Mouse (Mus musculus): Measurements from ENCODE around the gene Nhsl2.

Nhsl2 gene

DNA sequence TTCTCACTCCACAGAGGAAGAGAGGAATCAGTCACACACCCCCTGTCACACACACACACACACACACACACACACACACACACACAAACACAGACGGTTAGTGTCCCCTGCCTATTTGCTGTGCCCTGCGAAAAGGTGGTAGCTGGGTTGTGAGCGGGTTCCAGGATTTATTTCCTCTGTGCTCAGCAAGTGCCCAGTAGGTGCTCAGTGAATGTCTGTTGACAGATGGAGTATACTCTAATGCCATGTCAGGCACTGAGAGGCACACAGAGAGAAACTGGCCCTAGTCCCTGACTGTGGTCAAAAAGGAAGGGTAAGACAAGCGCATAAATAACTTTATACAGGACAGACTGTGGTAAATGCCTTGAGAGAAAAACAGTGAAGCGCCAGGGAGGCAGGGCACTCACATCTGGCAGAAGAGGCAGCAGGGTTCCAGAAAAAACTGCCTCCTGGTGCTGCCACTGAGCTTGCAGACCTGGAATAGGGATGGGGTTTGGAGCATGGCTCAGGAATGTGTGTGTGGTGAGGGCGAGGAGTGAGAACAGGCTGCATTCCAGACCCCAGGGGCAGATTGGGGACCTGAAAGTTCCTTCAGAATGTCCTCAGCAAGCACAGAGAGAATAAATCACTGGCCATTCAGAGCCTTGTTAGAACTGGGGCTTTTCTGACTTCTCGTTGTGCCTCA is 52.8 kb downstream of the Nhsl2 start:
- DNase-seq (ENCODE audit: low spot score in 2 of 2): no peak

DNA sequence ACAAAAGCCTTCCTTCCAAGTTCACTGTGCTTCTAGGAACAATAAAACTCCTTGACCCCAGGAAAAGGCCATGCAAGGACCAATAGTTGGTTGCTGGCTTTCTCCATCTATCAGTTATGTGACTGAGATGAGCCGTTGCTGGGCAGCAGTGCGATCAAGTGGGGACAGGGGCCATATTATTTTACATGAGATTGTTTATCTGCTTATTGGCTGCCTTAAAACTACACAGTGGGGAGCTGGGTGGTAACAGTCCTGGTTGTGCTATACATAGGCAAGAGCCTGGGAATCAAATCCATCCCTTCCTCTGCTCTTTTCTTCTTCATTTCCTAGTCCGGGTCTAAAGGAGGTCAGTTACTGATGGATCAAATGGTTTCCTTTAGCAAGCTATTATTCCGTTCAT is 53.4 kb downstream of the Nhsl2 start:
- DNase-seq (ENCODE audit: low spot score in 2 of 2): no peak

DNA sequence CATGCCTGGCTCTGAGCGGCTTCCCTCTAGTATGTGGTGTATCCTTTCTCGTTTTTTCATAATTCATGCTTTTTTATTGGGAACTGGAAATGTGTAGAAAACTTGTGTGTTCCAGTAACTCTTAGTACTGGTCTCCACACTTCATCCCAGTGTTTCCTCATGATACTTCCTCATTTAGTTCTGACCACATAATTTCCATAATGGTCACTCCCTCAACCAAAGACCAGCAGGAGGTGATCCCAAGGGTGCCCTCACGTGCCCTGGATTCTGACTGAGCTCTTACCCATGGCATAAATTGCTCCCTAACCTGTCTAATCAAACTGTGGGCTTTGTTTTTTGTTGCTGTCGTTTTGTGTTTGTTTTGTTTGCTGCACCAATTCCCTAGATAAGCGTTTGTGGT is 58.1 kb downstream of the Nhsl2 start:
- DNase-seq (ENCODE audit: low spot score in 2 of 2): no peak

DNA sequence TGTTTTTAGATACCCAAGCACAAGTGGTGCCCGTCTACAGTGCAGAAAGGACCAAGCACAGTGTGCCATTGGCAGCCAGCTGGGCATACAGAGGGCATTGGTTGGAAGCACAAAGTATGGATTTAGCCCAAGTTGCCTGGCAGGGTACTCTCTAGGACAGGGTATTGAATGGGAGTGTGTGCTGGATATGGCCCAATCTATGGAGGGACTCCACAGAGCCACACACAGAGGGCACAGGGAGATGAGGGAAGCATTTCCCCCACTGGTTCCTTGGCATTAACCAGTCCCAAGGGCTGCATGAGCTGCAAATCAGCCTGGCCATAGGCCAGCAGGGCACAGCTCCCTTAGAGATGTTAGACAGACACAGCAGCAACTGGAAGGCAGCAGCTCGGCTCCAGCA is 79.9 kb downstream of the Nhsl2 start:
- no peak for DNase-seq (ENCODE audit: low spot score in 2 of 2)

DNA sequence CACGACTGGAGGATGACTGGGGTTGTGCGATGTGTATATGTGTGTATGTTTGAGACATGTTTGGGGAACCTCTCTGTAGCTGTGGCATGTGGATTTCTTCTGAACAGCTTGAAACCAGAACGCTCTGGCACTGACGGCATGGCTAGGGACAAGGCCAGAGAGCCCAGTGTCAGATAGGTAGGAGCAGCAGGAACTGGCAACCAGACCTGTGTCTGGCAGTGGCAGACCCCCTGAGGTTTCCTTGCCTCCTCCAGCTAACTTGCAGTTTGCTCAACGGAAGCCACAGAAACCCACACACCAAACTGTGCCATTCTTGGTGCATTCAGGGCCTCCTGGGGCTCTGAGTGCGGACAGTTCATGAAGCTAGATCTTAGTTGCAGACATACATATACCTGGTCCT is 81.1 kb downstream of the Nhsl2 start:
- DNase-seq (ENCODE audit: low spot score in 2 of 2): no peak

DNA sequence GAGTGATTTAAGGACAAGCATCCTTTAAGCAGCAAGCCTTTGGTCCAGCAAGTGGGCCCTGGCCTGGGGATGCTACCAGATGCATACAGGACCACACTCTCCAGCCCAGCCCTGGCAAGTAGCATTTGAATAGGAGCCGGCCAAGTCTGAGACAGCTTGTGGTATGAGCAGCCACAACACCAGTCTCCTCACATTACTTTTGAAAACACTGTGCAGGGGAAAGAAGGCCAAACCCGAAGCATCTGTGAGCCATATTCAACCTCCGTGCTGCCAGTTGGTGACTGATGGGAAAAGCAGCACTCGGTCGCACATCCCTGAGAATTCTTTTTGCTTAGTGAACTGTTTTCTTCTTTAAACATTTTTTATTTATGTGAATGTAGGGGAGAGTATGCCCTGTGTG is 81.8 kb downstream of the Nhsl2 start:
- DNase-seq (ENCODE audit: low spot score in 2 of 2): no peak

DNA sequence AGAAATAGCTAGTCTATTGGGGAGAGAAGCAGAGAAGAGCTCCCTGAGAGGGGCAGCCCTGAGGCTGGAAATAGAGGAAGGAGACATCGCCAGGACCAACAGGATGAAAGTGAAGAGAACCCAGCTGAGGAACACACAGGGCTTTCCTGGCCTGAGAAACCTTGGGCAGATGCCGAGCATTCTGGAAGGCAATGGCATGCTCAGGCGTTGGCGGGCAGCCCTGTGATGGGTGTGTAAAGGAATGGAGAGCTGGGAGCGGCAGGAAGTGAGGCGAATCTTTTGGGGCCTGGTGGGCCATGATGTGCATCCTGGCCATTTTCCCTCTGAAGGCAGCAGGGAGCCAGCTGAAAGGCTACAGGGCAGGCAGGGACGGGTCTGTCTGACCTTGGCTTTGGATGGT is 83.1 kb downstream of the Nhsl2 start:
- DNase-seq (ENCODE audit: low spot score in 2 of 2): no peak

DNA sequence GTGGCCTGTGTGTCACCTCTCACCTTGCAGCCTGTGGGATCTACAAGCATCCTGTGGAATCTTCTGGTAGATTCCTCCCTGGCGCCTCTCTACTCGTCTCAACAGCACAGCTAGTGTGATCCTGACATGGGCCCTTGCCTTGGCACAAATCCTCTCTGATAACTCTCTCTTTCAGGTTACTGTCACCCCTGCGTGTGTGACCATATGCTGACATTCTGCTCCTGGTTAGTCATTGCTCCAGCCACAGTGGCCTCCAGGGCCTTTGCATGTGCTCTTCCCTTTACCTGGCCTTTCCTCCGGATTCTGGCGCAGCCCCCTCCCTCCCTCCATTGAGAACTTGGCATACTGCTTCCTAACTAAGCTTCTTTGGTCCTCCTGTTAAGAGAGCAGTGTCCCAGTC is 84.2 kb downstream of the Nhsl2 start:
- DNase-seq (ENCODE audit: low spot score in 2 of 2): no peak

DNA sequence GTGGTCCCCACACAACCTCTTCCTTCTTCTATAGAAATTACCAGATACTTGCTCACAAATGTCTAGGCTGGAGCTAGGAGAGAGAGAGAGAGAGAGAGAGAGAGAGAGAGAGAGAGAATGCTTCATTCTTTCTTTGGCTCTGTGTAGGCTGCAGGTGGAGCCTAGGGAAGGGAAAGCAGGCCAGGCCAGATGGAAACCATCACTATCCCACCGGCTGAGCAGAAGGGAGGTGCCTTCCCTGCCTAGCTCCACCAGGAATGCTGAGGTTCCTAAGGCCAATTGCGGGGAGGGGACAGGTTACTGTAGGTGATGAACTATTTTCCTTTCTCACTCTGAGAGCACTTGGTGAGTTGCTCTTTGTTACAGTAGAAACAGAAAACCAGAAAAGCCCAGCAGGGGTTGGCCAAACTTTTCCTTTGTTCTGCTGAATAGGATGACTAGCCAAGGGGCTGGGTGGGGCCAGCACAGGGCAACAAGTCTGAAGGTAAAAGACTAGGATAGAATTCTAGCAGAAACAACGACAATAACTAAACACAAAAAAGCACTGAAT is 86.2 kb downstream of the Nhsl2 start:
- no peak for DNase-seq (ENCODE audit: low spot score in 2 of 2)

DNA sequence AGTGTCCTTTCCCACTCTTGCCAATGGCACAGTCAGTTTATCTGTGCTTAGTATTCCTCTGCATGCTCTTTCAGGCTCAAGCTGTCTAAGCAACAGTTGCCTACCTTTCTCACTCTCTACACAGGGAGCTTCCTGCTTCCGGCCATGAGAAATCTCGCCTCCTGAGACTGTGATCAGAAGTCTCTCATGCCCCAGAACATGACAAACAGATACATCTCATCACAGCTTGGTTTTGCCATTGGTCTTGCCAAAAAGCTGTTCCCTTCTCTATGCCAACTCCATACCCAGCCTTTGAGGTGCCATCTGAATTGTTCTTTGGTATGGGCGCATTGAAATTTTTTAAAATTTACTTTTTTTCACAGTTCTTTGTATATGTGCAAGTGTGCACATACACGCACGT is 90.3 kb downstream of the Nhsl2 start:
- no peak for DNase-seq (ENCODE audit: low spot score in 2 of 2)

DNA sequence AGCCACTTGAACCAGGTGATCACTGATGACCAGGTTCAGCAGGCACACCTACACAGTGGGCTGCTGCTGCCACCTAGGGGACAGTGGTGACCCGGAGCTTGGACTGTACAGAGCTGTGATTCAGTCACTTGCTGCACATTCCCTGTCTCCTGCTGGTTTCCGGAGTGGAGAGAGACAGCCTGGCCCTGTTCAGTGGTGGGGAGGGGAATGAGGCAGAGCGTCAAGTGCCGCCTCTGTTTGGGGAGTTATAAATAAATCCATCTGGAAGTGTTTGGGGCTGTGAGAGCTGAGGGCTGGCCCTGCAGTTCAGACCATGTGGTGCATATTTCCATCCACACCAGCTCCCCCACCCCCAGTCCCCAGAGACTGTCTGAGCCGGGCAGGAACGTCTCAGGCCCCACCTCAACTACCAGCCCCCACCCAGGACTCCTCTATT is 93.3 kb downstream of the Nhsl2 start:
- peak; percentile 64 to 72 for DNase-seq (ENCODE audit: low spot score in 2 of 2)

DNA sequence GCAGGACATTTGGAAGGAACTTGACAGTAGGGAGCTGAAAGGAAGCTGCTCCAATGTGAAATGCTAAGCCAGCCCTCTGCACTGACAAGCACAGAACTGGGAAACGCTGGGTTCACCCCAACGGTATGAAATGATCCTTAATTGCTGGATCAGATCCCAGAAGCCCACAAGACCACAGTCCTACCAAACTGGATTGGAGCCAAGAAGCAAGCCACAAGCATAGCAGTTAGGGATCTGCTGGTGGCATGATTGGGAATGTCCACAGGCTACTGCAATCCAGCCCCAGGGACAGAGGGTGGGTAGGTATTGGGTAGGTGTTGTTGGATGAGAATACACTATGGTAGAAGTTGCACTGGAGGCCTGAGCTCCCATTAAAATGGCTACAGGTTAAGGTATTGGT is 94.6 kb downstream of the Nhsl2 start:
- no peak for DNase-seq (ENCODE audit: low spot score in 2 of 2)

DNA sequence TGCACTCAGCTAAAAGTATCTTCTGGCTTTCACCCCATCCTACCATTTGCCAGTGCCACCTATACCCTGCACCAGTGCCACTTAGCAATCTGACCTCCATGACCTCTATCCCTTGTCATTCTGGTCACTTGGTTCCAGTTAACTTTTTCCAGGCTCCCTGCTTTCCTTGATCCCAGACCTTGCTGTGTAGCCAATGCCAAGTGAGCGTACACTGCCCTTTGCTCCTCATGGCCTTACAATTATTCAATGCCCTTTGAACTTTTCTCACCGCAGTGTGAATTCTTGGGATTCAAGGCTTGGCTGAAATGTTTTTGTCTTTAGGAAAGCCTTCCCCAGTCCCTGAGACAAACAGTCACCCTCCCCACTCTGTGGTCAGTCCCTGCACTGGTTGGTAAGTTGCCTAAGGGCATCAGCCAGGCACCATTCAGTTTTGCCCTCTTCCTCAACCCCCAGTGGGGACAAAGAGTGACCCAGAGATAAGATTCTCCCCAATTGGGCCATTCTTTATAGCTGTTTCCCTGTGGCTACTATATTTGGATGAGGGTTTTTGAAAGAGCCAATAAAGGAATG is 95.7 kb downstream of the Nhsl2 start:
- no peak for DNase-seq (ENCODE audit: low spot score in 2 of 2)

DNA sequence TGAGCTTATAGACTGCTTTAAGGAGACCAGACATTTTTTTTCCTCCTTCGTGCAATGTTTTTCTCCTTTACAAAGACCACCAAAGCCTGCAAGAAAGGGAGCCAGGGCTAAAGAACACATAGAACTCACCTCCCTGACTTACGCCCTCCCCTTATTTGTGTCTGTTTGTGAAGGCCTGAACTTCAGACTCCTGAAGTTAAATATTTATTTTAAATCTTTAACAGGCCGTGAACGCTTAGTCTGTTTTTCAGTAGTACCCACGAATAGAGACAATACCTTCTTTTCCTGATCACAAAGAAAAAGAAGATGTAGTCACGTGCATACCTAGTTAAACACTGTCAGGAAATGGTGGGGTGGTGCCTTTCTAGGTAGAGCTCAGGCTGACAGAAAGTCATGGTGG is 103.3 kb downstream of the Nhsl2 start:
- DNase-seq (ENCODE audit: low spot score in 2 of 2): no peak

DNA sequence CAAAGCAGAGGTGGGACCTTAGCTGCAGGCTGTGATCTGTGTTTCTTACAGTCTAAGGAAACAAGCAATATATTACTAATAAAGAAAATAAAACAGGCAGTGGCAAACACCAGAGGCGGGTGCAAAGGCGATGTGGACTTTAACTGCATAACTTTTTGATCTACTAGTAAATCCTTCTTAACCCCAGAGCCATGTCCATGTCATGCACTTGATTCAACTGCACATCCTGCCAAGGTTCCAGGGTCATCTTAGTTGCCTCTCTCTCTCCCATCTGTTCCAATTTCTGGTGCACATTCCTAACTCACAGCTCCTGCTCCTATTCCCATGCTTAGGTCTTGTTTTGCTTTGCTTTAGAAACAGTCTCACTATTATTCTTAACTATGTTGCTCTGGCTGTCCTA is 104.1 kb downstream of the Nhsl2 start:
- DNase-seq (ENCODE audit: low spot score in 2 of 2): no peak

DNA sequence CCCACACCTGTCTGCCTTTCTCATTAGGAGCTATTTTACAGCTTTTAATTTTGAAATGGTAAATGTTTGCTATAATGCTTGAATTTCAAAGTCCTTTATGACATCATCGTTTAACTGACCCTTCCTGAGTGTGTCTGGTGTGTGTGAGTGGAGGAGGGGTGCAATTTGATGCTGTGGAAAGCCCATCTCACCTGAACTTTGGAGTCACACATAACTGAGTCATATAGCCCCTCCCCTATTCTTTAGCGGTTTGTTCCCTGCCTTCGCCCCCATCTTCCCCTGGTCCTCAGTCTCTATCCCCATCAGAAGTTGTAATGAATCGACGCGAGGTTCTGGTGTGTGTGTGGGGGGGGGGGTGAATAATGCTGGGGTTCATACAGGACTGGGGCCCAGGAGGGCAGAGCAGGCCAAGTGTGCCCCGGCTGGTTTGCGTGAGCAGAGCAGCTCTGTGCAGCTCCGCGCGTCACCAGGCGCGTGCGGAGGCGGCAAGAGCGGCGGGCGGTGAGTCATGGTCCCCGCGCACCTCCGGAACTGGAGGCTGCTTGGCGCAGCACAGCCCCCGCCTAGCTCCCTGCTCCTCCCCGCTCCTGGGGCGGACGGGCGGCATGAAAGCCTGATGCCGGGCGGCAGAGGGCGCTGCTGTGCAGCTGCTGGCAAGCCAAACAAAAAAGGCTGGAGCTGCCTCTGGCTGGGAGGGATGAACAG is 104.8 kb downstream of the Nhsl2 start:
- peak; percentile 81 to 83 for DNase-seq (ENCODE audit: low spot score in 2 of 2)

DNA sequence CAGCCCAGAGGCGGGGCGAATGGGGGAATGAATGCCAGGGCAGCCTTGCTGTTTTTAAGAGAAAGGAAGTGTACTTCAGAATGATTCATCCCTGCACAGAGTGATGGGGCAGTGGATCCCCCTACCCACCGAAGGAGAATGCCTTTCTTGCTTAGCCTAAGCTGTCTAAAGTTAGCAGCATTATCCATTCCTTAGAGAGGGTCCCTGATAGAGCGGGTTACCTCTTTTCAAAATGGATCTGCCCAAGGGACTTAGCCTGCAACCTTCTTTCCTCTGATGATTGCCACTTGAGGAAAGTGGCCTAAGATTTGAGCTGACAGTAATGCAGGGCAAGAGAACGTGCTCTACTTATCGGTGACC is 105.3 kb downstream of the Nhsl2 start:
- DNase-seq (ENCODE audit: low spot score in 2 of 2): no peak

DNA sequence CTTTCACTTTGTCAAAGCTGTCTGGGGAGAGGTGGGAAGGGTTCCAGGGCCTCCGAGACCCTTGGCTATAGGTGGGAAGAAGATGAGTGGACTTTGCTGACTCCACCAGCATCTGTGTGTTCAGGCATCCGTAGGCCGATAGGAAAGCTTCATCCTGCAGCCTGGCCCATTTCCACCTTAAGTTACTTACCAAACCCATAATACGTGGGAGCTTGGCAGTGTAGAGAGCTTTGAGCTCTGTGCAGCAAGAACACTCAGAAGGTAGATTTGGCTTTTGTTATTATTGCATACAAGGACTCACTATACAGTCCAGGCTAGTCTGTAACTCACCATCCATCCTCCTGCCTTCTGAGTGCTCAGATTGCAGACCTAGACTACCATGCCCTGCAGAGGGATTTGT is 112.7 kb downstream of the Nhsl2 start:
- DNase-seq (ENCODE audit: low spot score in 2 of 2): peak in 1 of 2 experiments; percentile 7

DNA sequence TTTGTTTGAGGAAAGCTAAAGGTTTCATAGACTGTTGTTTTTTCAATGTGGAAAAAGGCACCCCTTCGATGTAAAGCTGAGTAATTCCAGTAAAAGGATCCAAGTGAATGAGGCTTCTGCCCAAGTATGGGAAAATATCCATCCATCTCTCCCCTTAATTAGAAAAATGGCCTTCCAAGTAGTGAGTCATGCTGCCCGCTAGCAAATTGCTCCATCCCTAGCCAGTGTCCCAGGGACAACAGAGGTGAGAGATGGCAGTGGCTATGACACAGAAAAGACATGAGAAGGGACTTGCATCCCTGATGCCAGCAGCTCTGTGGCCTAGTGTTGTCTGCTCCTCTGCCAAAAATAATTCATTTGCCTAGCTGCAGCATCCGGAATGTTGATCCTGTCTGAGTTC is 114.5 kb downstream of the Nhsl2 start:
- DNase-seq (ENCODE audit: low spot score in 2 of 2): no peak

DNA sequence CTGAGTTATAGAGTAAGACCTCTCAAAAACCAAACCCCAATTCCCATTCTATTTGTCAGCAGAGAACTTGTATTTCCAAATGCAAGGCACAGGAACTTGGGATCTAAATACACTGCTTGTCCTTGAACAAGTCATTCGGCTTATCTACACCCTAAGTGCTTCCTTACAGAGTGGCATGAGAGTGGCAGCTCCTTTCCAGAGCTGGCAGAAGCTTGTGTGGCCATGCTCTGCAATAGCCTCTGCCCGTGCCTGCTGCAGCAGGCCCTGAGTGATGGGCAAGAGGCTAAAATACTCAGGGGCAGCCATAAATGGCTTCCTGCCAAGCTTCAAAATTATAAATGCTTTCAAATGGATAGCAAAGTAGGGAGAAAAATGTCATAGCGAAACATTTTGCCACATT is 123.8 kb downstream of the Nhsl2 start:
- no peak for DNase-seq (ENCODE audit: low spot score in 2 of 2)

DNA sequence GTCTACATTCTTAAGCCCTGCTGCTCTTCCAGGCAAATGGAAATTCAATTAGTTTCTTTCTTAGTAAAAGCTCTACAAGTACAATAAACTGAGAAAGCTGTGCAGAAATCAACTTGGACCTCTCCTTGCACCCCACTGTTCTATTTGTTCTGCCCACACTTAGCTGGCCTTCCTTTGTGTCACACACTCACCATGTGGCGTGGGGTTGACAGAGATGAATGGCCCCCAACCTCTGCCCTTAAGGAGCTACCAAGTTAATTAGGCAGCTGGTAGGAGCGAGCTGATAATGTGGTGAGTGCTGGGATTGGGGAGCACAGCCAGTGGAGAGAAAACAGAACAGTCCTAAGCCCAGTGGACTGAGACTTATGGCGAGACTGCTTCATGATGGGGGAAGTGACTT is 127.7 kb downstream of the Nhsl2 start:
- DNase-seq (ENCODE audit: low spot score in 2 of 2): no peak

DNA sequence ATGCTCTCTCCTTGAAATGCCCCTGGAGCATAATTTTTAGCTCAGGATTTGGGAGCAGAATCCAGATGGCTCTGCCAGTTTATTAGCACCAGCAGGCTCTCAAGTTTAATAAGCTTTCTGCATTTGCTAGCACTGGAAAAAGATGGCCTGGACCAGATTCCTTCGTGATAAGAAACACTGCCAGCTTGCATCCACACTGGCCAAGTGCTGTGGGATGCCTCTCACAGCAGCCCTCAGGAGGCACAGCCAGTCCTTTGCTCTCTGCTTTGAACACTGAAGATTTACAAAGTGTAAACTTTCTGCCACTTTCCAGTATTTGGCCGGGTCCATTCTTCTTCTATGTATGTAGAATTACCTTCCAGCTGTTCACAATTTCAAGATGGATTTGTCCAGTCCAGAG is 129.7 kb downstream of the Nhsl2 start:
- no peak for DNase-seq (ENCODE audit: low spot score in 2 of 2)

DNA sequence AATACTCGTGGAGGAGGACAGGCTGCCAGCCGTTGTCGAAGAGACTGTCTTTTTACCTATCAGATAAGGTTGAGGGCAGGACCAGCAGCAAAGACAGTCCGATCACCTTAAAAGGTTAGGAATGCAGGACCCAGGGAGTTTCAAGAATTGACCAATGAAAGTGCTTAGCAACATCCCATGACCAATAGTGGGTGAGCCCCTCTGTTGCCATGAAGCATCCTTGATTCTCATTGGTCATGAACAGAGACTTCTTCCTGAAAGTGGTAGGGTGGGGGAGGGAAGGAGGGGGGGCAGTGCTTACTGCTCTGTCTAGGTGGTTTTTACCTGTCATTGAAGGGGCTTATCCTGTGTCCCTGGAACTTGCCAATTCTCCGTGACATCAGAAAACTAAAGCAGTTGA is 130.1 kb downstream of the Nhsl2 start:
- DNase-seq (ENCODE audit: low spot score in 2 of 2): no peak
